ENCODE assay signal across 21 mouse cellular contexts in genomic region chr7:73348585-73349124, GRCm38 (mm10). TPM values are rescaled to one million over a fixed set of nuclear protein-coding genes. Genes with fewer than 3 reads are reported as not detected.
DNase-seq lines count a peak whose midpoint lies in the region; ATAC-seq and TF ChIP-seq lines count a peak whose summit lies in the region.
"Had no signal": no experiment of that assay in that cellular context is flagged by ENCODE, and none has a peak within 500 bp of the region (broad histone marks: within the 10 kb centered on the region; RNA-seq: fewer than 3 reads in every experiment).

No protein-coding gene starts in this region.

- H3K4me1 ChIP-seq in midbrain, embryonic 13.5 days (replicated peaks), result peaks cover 13% of the 10 kb centered on the region
- H3K4me1 ChIP-seq in midbrain, postnatal 0 days (ENCODE audit: insufficient read depth, low read length), result no peaks in the 10 kb centered on the region
- H3K4me1 ChIP-seq in limb, embryonic 10.5 days, result peaks cover 28% of the 10 kb centered on the region
- peaks cover 10% of the 10 kb centered on the region for H3K4me1 ChIP-seq in neural tube, embryonic 15.5 days

- peak; percentile 49 to 53 for DNase-seq in heart, adult 18-20 months
- DNase-seq in heart, postnatal 36 days, result no peak
- DNase-seq in midbrain, postnatal 0 days (ENCODE audit: low spot score), result no peak
- DNase-seq in limb, embryonic 10.5 days (ENCODE audit: low spot score), result peak; percentile 48
- DNase-seq in thymus, postnatal 4 days, result no peak
- DNase-seq: cerebellum, adult 2 months; kidney, postnatal 4 days; right cerebral cortex, postnatal 4 days; thymus, postnatal 25 days had no signal

- WGBS in midbrain, embryonic 13.5 days, result 47% methylated on average over 10 of the region's 10 CpGs
- WGBS in midbrain, postnatal 0 days, result 45% methylated on average over 10 of the region's 10 CpGs
- 19% methylated on average over 10 of the region's 10 CpGs for WGBS in limb, embryonic 10.5 days
- 15% methylated on average over 10 of the region's 10 CpGs for WGBS in neural tube, embryonic 15.5 days

- H3K27me3 ChIP-seq in midbrain, embryonic 13.5 days, result peaks cover 4% of the 10 kb centered on the region; the same call in 1 of the 2 replicates
- no peaks in the 10 kb centered on the region for H3K27me3 ChIP-seq in midbrain, postnatal 0 days (ENCODE audit: insufficient read depth, low read length)
- peaks cover 61% of the 10 kb centered on the region for H3K27me3 ChIP-seq in limb, embryonic 10.5 days (ENCODE audit: low read depth, poor library complexity, severe bottlenecking)
- no peaks in the 10 kb centered on the region for H3K27me3 ChIP-seq in neural tube, embryonic 15.5 days (replicated peaks)
- H3K27me3 ChIP-seq: hindbrain, embryonic 15.5 days; lung, embryonic 15.5 days; midbrain, embryonic 12.5 days had no signal

- H3K4me2 ChIP-seq in midbrain, embryonic 13.5 days (replicated peaks), result no peak overlapping the region
- H3K4me2 ChIP-seq in midbrain, postnatal 0 days (ENCODE audit: low read depth, low read length, poor library complexity, severe bottlenecking), result no peak overlapping the region
- H3K4me2 ChIP-seq in neural tube, embryonic 15.5 days, result no peak overlapping the region
- H3K4me2 ChIP-seq: heart, embryonic 13.5 days; hindbrain, embryonic 15.5 days; kidney, embryonic 15.5 days; lung, embryonic 15.5 days; midbrain, embryonic 12.5 days had no signal

- no peaks in the 10 kb centered on the region for H3K36me3 ChIP-seq in midbrain, embryonic 13.5 days
- no peaks in the 10 kb centered on the region for H3K36me3 ChIP-seq in midbrain, postnatal 0 days (ENCODE audit: insufficient read depth, low read length)
- H3K36me3 ChIP-seq in limb, embryonic 10.5 days, result no peaks in the 10 kb centered on the region
- H3K36me3 ChIP-seq in neural tube, embryonic 15.5 days, result no peaks in the 10 kb centered on the region
- H3K36me3 ChIP-seq: heart, embryonic 13.5 days; hindbrain, embryonic 15.5 days; kidney, embryonic 15.5 days; lung, embryonic 15.5 days; midbrain, embryonic 12.5 days had no signal

- H3K27ac ChIP-seq in midbrain, embryonic 13.5 days, result peak overlapping the region; percentile 19; the same call in 1 of the 2 replicates
- H3K27ac ChIP-seq in midbrain, postnatal 0 days (ENCODE audit: low read depth, low read length), result no peak overlapping the region
- H3K27ac ChIP-seq in limb, embryonic 10.5 days, result no peak overlapping the region
- no peak overlapping the region; the same call in 1 of the 2 replicates for H3K27ac ChIP-seq in neural tube, embryonic 15.5 days (replicated peaks)
- H3K27ac ChIP-seq: heart, embryonic 13.5 days; hindbrain, embryonic 15.5 days; kidney, embryonic 15.5 days; liver, embryonic 14.5 days; lung, embryonic 15.5 days; macrophage; midbrain, embryonic 12.5 days had no signal

- no peak overlapping the region for H3K9ac ChIP-seq in midbrain, embryonic 13.5 days (replicated peaks)
- H3K9ac ChIP-seq in midbrain, postnatal 0 days (replicated peaks; ENCODE audit: low read length, poor library complexity, severe bottlenecking), result no peak overlapping the region
- no peak overlapping the region for H3K9ac ChIP-seq in neural tube, embryonic 15.5 days (replicated peaks)
- H3K9ac ChIP-seq: heart, embryonic 13.5 days; hindbrain, embryonic 15.5 days; kidney, embryonic 15.5 days; liver, embryonic 14.5 days; lung, embryonic 15.5 days; midbrain, embryonic 12.5 days had no signal

- intact Hi-C loops in heart, postnatal 36 days (cut with DNase I), result no loop called here

- ATAC-seq in midbrain, embryonic 13.5 days, result 0 out of 2 replicates have a peak, but pooled peaks have one; percentile 30
- no peak for ATAC-seq in midbrain, postnatal 0 days (ENCODE audit: low FRiP score)
- ATAC-seq in neural tube, embryonic 15.5 days (ENCODE audit: low FRiP score), result peak; percentile 31; the same call in 1 of the 2 replicates
- ATAC-seq: forebrain, embryonic 16.5 days; intestine, postnatal 0 days had no signal

- H3K9me3 ChIP-seq in midbrain, embryonic 13.5 days, result no peaks in the 10 kb centered on the region
- H3K9me3 ChIP-seq in midbrain, postnatal 0 days (ENCODE audit: low read length), result no peaks in the 10 kb centered on the region
- H3K9me3 ChIP-seq in limb, embryonic 10.5 days (replicated peaks), result no peaks in the 10 kb centered on the region
- no peaks in the 10 kb centered on the region for H3K9me3 ChIP-seq in neural tube, embryonic 15.5 days (replicated peaks)
- H3K9me3 ChIP-seq: heart, embryonic 13.5 days; hindbrain, embryonic 15.5 days; kidney, embryonic 15.5 days; lung, embryonic 15.5 days; midbrain, embryonic 12.5 days had no signal

- H3K4me3 ChIP-seq in midbrain, embryonic 13.5 days (replicated peaks), result no peak overlapping the region
- H3K4me3 ChIP-seq in midbrain, postnatal 0 days (ENCODE audit: low read depth, low read length), result no peak overlapping the region
- H3K4me3 ChIP-seq in limb, embryonic 10.5 days, result no peak overlapping the region
- no peak overlapping the region for H3K4me3 ChIP-seq in neural tube, embryonic 15.5 days (replicated peaks)
- H3K4me3 ChIP-seq: erythroblast, embryonic 14.5 days; heart, embryonic 13.5 days; hindbrain, embryonic 15.5 days; kidney, embryonic 15.5 days; lung, embryonic 15.5 days; midbrain, embryonic 12.5 days had no signal

- no peak for TF ChIP-seq CTCF in midbrain, postnatal 0 days (IDR thresholded peaks at IDR 0.05)

RNA-seq across cellular contexts. Expression of gene Rgma, which starts 26.7 kb away (rescaled TPM):
- 10 to 100 TPM; 34.5 to 51.1 TPM for total RNA-seq in heart, adult 18-20 months (2021)
- 10 to 100 TPM; 52.1 to 87.0 TPM for total RNA-seq in heart, postnatal 36 days (2021)
- polyA plus RNA-seq in midbrain, embryonic 13.5 days (2015; fragmentation: Nextera tagmentation; extraction: Ambion mirVana), result 40.7 and 50.3 TPM in 2 replicates
- 129 and 160 TPM in 2 replicates for total RNA-seq in midbrain, postnatal 0 days (2014; rRNA removed)
- 42.7 and 42.9 TPM in 2 replicates for polyA plus RNA-seq in midbrain, postnatal 0 days (2015; fragmentation: Nextera tagmentation; extraction: Ambion mirVana)
- polyA plus RNA-seq in limb, embryonic 10.5 days (2016; fragmentation: Nextera tagmentation; extraction: Ambion mirVana), result 20.1 and 26.8 TPM in 2 replicates
- 32.3 and 32.7 TPM in 2 replicates for polyA plus RNA-seq in neural tube, embryonic 15.5 days (2015; fragmentation: Nextera tagmentation; extraction: Ambion mirVana)
- polyA plus RNA-seq: erythroblast, embryonic 14.5 days; macrophage had no signal

Comparison
In these comparisons a context has a peak if more than half of its experiments do, and no peak if none do; other contexts are left out.
1. DNase-seq: peak in heart, adult 18-20 months (2 of 2) and limb, embryonic 10.5 days (single experiment); none in heart, postnatal 36 days (0 of 2), midbrain, postnatal 0 days (single experiment) and thymus, postnatal 4 days (single experiment).